Mouse (Mus musculus) MEL (cell line): ENCODE results near the gene B3gat2. TPM values are rescaled to one million over a fixed set of nuclear protein-coding genes. Genes with fewer than 3 reads are reported as not detected.

ENCODE experiments used
- DNase-seq: peaks from one replicate; pipeline ENCODE4 v3.0.0; 2011; ENCODE audit warnings: low read depth, low spot score
- H3K27ac ChIP-seq: 2 replicates; pipeline ENCODE4 v1.5.1; 2012; ENCODE audit warnings: low read depth, mild to moderate bottlenecking, control low read depth, low read length, moderate library complexity; ENCODE audit not compliant: control insufficient read depth
- H3K27me3 ChIP-seq, 2 experiments: fragments of 150-350 bp in 1 of 2; sonication (generic) in 1 of 2; 2 replicates each; pipeline ENCODE4 v1.6.1; 2012; ENCODE audit warnings: low read length in 2 of 2, mild to moderate bottlenecking in 2 of 2, improper control_type of control experiment in 1 of 2, moderate library complexity in 1 of 2; ENCODE audit not compliant: insufficient read depth in 2 of 2, control insufficient read depth in 1 of 2
- H3K36me3 ChIP-seq, 2 experiments: 2 replicates each; pipeline ENCODE4 v1.6.1; 2012 to 2014; ENCODE audit warnings: low read length in 2 of 2, improper control_type of control experiment in 1 of 2, inconsistent platforms in 1 of 2, mild to moderate bottlenecking in 1 of 2; ENCODE audit not compliant: insufficient read depth in 2 of 2, control insufficient read depth in 1 of 2
- H3K4me1 ChIP-seq, 2 experiments: fragments of 150-350 bp in 1 of 2; sonication (generic) in 1 of 2; 2 replicates each; pipeline ENCODE4 v1.6.1; 2012; ENCODE audit warnings: low read length in 2 of 2, improper control_type of control experiment in 1 of 2, mild to moderate bottlenecking in 1 of 2; ENCODE audit not compliant: insufficient read depth in 2 of 2, control insufficient read depth in 1 of 2
- H3K4me3 ChIP-seq, 2 experiments: fragments of 150-350 bp in 1 of 2; sonication (generic) in 1 of 2; 2 replicates each; pipeline ENCODE4 v1.5.1; 2012; ENCODE audit warnings: low read depth in 2 of 2, low read length in 2 of 2, mild to moderate bottlenecking in 2 of 2, moderate library complexity in 2 of 2, control low read depth in 1 of 2, improper control_type of control experiment in 1 of 2; ENCODE audit not compliant: control insufficient read depth in 1 of 2, insufficient read depth in 1 of 2
- H3K79me2 ChIP-seq: 2 replicates; pipeline ENCODE4 v1.6.1; 2012; ENCODE audit warnings: mild to moderate bottlenecking, low read length, moderate library complexity; ENCODE audit not compliant: control insufficient read depth, poor library complexity, insufficient read depth
- H3K9ac ChIP-seq: 2 replicates; pipeline ENCODE4 v1.6.1; 2012; ENCODE audit warnings: low read depth, mild to moderate bottlenecking, control low read depth, low read length, moderate library complexity; ENCODE audit not compliant: control insufficient read depth, poor library complexity, severe bottlenecking
- H3K9me3 ChIP-seq: fragments of 150-350 bp; sonication (generic); replicated peaks from 2 replicates; pipeline ENCODE4 v1.6.1; 2012; ENCODE audit warnings: mild to moderate bottlenecking, low read length, improper control_type of control experiment, moderate library complexity; ENCODE audit not compliant: insufficient read depth
- BHLHE40 ChIP-seq: IDR thresholded peaks from 2 replicates; pipeline ENCODE4 v1.6.1; 2012; ENCODE audit warnings: low read depth, mild to moderate bottlenecking, inconsistent platforms, low read length, improper control_type of control experiment, borderline replicate concordance
- CHD1 ChIP-seq: IDR thresholded peaks from 2 replicates; pipeline ENCODE4 v1.6.1; 2012; ENCODE audit warnings: low read depth, mild to moderate bottlenecking, inconsistent platforms, low read length, improper control_type of control experiment
- CHD2 ChIP-seq: IDR thresholded peaks from 2 replicates; pipeline ENCODE4 v1.6.1; 2011; ENCODE audit warnings: low read length, improper control_type of control experiment
- CTCF ChIP-seq, 3 experiments: IDR thresholded peaks in 2 of 3; conservative IDR thresholded peaks in 1 of 3; 2 replicates each; pipeline ENCODE4 v1.5.1; 2011 to 2012; ENCODE audit warnings: low read length in 3 of 3, low read depth in 2 of 3, mild to moderate bottlenecking in 2 of 3, improper control_type of control experiment in 1 of 3, inconsistent platforms in 1 of 3, mixed read lengths in 1 of 3, moderate library complexity in 1 of 3; ENCODE audit not compliant: control insufficient read depth in 1 of 3, insufficient read depth in 1 of 3, poor library complexity in 1 of 3, severe bottlenecking in 1 of 3
- E2F4 ChIP-seq: IDR thresholded peaks from 2 replicates; pipeline ENCODE4 v1.6.1; 2011; ENCODE audit warnings: low read depth, low read length, improper control_type of control experiment, borderline replicate concordance
- ELF1 ChIP-seq: IDR thresholded peaks from 2 replicates; pipeline ENCODE4 v1.6.1; 2014; ENCODE audit warnings: low read depth, mild to moderate bottlenecking, inconsistent platforms, low read length, improper control_type of control experiment, moderate library complexity
- EP300 ChIP-seq, 2 experiments: IDR thresholded peaks; 2 replicates each; pipeline ENCODE4 v1.6.1; 2011; ENCODE audit warnings: improper control_type of control experiment in 2 of 2, low read length in 2 of 2, low read depth in 1 of 2, mild to moderate bottlenecking in 1 of 2
- ETS1 ChIP-seq: IDR thresholded peaks from 2 replicates; pipeline ENCODE4 v1.6.1; 2012; ENCODE audit warnings: low read depth, mild to moderate bottlenecking, inconsistent platforms, low read length, improper control_type of control experiment, moderate library complexity
- GATA1 ChIP-seq: IDR thresholded peaks from 2 replicates; pipeline ENCODE4 v1.6.1; 2011; ENCODE audit warnings: low read depth, low read length, improper control_type of control experiment
- JUND ChIP-seq: IDR thresholded peaks from 2 replicates; pipeline ENCODE4 v1.6.1; 2011; ENCODE audit warnings: low read depth, mild to moderate bottlenecking, improper control_type of control experiment, low read length
- MAFK ChIP-seq: IDR thresholded peaks from 2 replicates; pipeline ENCODE4 v1.6.1; 2011; ENCODE audit warnings: low read depth, mild to moderate bottlenecking, low read length, improper control_type of control experiment, borderline replicate concordance
- MXI1 ChIP-seq: IDR thresholded peaks from 2 replicates; pipeline ENCODE4 v1.6.1; 2011; ENCODE audit warnings: mild to moderate bottlenecking, low read depth, low read length, improper control_type of control experiment
- MYB ChIP-seq: IDR thresholded peaks from 2 replicates; pipeline ENCODE4 v1.6.1; 2011; ENCODE audit warnings: mild to moderate bottlenecking, low read depth, low read length, improper control_type of control experiment
- MYC ChIP-seq: IDR thresholded peaks from 2 replicates; pipeline ENCODE4 v1.6.1; 2011; ENCODE audit warnings: low read depth, mild to moderate bottlenecking, low read length, improper control_type of control experiment, moderate library complexity
- POLR2A ChIP-seq, 2 experiments: IDR thresholded peaks; 2 replicates each; pipeline ENCODE4 v1.6.1; 2011 to 2012; ENCODE audit warnings: low read length in 2 of 2, mild to moderate bottlenecking in 2 of 2, control low read depth in 1 of 2, improper control_type of control experiment in 1 of 2, low read depth in 1 of 2, moderate library complexity in 1 of 2; ENCODE audit not compliant: control insufficient read depth in 1 of 2, insufficient read depth in 1 of 2, poor library complexity in 1 of 2
- RCOR1 ChIP-seq: IDR thresholded peaks from 2 replicates; pipeline ENCODE4 v1.6.1; 2012; ENCODE audit warnings: low read depth, mild to moderate bottlenecking, inconsistent platforms, low read length, improper control_type of control experiment
- SIN3A ChIP-seq: IDR thresholded peaks from 2 replicates; pipeline ENCODE4 v1.6.1; 2012; ENCODE audit warnings: low read length, improper control_type of control experiment, inconsistent platforms
- SMC3 ChIP-seq: IDR thresholded peaks from 2 replicates; pipeline ENCODE4 v1.6.1; 2011; ENCODE audit warnings: low read depth, low read length, improper control_type of control experiment
- TAL1 ChIP-seq: IDR thresholded peaks from 2 replicates; pipeline ENCODE4 v1.6.1; 2012; ENCODE audit warnings: mild to moderate bottlenecking, inconsistent platforms, low read length, moderate library complexity, mixed read lengths
- TCF12 ChIP-seq: IDR thresholded peaks from 2 replicates; pipeline ENCODE4 v1.6.1; 2014; ENCODE audit warnings: low read depth, mild to moderate bottlenecking, inconsistent platforms, low read length, improper control_type of control experiment, moderate library complexity
- UBTF ChIP-seq: IDR thresholded peaks from 2 replicates; pipeline ENCODE4 v1.6.1; 2012; ENCODE audit warnings: low read depth, mild to moderate bottlenecking, inconsistent platforms, low read length, improper control_type of control experiment, moderate library complexity, borderline replicate concordance; ENCODE audit not compliant: insufficient read depth
- USF2 ChIP-seq, 2 experiments: IDR thresholded peaks; 2 replicates each; pipeline ENCODE4 v1.6.1; 2011 to 2012; ENCODE audit warnings: improper control_type of control experiment in 2 of 2, low read length in 2 of 2, borderline replicate concordance in 1 of 2, inconsistent platforms in 1 of 2, low read depth in 1 of 2, mild to moderate bottlenecking in 1 of 2; ENCODE audit not compliant: insufficient read depth in 1 of 2
- ZC3H11A ChIP-seq: IDR thresholded peaks from 2 replicates; pipeline ENCODE4 v1.6.1; 2012; ENCODE audit warnings: low read depth, mild to moderate bottlenecking, inconsistent platforms, low read length, improper control_type of control experiment
- ZKSCAN1 ChIP-seq: IDR thresholded peaks from 2 replicates; pipeline ENCODE4 v1.6.1; 2012; ENCODE audit warnings: low read depth, mild to moderate bottlenecking, inconsistent platforms, low read length, improper control_type of control experiment, moderate library complexity
- ZMIZ1 ChIP-seq: IDR thresholded peaks from 2 replicates; pipeline ENCODE4 v1.6.1; 2012; ENCODE audit warnings: low read depth, mild to moderate bottlenecking, inconsistent platforms, low read length, improper control_type of control experiment, moderate library complexity
- polyA plus RNA-seq, 2 experiments: library from polyadenylated mRNA; stranded (reverse) in 1 of 2; unstranded in 1 of 2; fragments of >175 nt in 1 of 2; fragments of >200 nt in 1 of 2; gene quantifications; 2 replicates each; pipeline versions ENCODE4 v1.2.1 to v1.2.4; 2012; ENCODE audit warnings: low replicate concordance in 2 of 2, low read depth in 1 of 2; ENCODE audit not compliant: insufficient read length in 2 of 2, insufficient read depth in 1 of 2, missing spikeins in 1 of 2
- total RNA-seq: library from RNA; depleted of rRNA; stranded (reverse); fragments of 300-350 nt; gene quantifications from 2 replicates; pipeline ENCODE4 v1.2.3, GENCODE M21; 2012

B3gat2 gene
- total and polyA plus RNA-seq, 3 experiments = 0.75 to 0.77 TPM; not detected in 1

- Histone ChIP-seq H3K9ac (no peak overlapping the region), H3K27ac (no peak overlapping the region), H3K9me3 (no peaks in the 10 kb centered on the region), H3K36me3 (no peaks in the 10 kb centered on the region), H3K4me3 (no peak overlapping the region), H3K79me2 (no peaks in the 10 kb centered on the region), H3K4me1 (no peaks in the 10 kb centered on the region), H3K27me3 (no peaks in the 10 kb centered on the region)
- TF ChIP-seq JUND (no peak), MAFK (no peak), ETS1 (no peak), RCOR1 (no peak), TCF12 (no peak), SIN3A (no peak), GATA1 (no peak), CTCF (IDR thresholded peaks at IDR 0.05 in 2 of 3, conservative IDR thresholded peaks at IDR 0.05 in 1 of 3; ENCODE audit: control insufficient read depth in 1 of 3, insufficient read depth in 1 of 3, low read depth in 2 of 3, low read length in 3 of 3, poor library complexity in 1 of 3, severe bottlenecking in 1 of 3) (no peak), ELF1 (no peak), EP300 (IDR thresholded peaks at IDR 0.05; ENCODE audit: low read depth in 1 of 2, low read length in 2 of 2) (no peak), SMC3 (no peak)
- no peak for DNase-seq
These were observed 10.6 kb upstream of the B3gat2 start for GRCm38 (mm10) chr1:23750864-23751532.

GRCm38 (mm10) chr1:23753091-23753490, 8.5 kb upstream of the B3gat2 start:
- Histone ChIP-seq H3K27me3 (no peaks in the 10 kb centered on the region), H3K4me3 (no peak overlapping the region), H3K9ac (no peak overlapping the region), H3K36me3 (no peaks in the 10 kb centered on the region), H3K4me1 (no peaks in the 10 kb centered on the region), H3K79me2 (no peaks in the 10 kb centered on the region), H3K9me3 (no peaks in the 10 kb centered on the region), H3K27ac (no peak overlapping the region)
- TF ChIP-seq POLR2A (IDR thresholded peaks at IDR 0.05; ENCODE audit: control insufficient read depth in 1 of 2, insufficient read depth in 1 of 2, low read depth in 1 of 2, low read length in 2 of 2, poor library complexity in 1 of 2) (no peak), BHLHE40 (no peak), MYB (no peak), CHD2 (no peak), ZKSCAN1 (no peak), CHD1 (no peak), MYC (no peak), JUND (no peak), USF2 (IDR thresholded peaks at IDR 0.05; ENCODE audit: borderline replicate concordance in 1 of 2, insufficient read depth in 1 of 2, low read depth in 1 of 2, low read length in 2 of 2) (no peak), TAL1 (no peak), ZMIZ1 (no peak), SMC3 (no peak), MAFK (no peak), EP300 (IDR thresholded peaks at IDR 0.05; ENCODE audit: low read depth in 1 of 2, low read length in 2 of 2) (no peak), ELF1 (no peak), MXI1 (no peak), RCOR1 (no peak), E2F4 (no peak), ZC3H11A (no peak), UBTF (no peak)
- no peak for DNase-seq
